Mouse (Mus musculus): ENCODE measurements at regions not wholly inside any gene's neighbourhood (a gene's known extent, or its start where the extent isn't known, plus 50 kb on each side); places are given as distances from the start of the nearest gene placed in this dataset.

- Histone ChIP-seq H3K27ac (no peak overlapping the region), H3K36me3 (no peaks in the 10 kb centered on the region), H3K27me3 (ENCODE audit: insufficient read depth, poor library complexity, severe bottlenecking) (no peaks in the 10 kb centered on the region), H3K4me1 (no peaks in the 10 kb centered on the region), H3K9me3 (no peaks in the 10 kb centered on the region), H3K4me3 (no peak overlapping the region)
- 75% methylated on average over 5 of the region's 5 CpGs for whole genome bisulfite sequencing
- no peak for DNase-seq (ENCODE audit: low spot score)
Measured at GRCm38 (mm10) chr19:16044169-16044568, 59.4 kb upstream of the Cep78 start.

DNA sequence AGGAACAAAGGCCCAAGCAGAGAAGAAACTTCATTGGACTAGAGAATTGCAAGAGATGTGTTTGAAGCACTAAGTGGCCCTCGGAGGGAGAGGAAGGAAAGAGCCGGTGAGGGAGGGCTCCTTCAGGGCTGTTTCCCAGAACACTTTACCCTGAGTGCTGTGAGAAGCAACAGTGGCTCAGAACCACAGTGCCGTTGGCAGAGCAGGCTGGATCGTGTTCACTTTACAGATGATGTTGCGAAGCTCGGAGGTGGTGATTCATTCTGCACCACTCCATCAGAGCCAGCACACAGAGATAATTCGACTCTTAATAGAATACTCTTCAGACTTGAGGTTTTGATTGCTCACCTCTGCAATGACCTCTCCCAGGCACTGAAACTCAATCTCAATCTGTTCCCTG, 58.2 kb upstream of the Cep78 start:
- Histone ChIP-seq H3K4me3 (no peak overlapping the region), H3K27me3 (ENCODE audit: insufficient read depth, poor library complexity, severe bottlenecking) (no peaks in the 10 kb centered on the region), H3K9me3 (no peaks in the 10 kb centered on the region), H3K36me3 (no peaks in the 10 kb centered on the region), H3K4me1 (no peaks in the 10 kb centered on the region), H3K27ac (no peak overlapping the region)
- 85% methylated on average over 7 of the region's 7 CpGs for WGBS
- no peak for DNase-seq (ENCODE audit: low spot score)

DNA sequence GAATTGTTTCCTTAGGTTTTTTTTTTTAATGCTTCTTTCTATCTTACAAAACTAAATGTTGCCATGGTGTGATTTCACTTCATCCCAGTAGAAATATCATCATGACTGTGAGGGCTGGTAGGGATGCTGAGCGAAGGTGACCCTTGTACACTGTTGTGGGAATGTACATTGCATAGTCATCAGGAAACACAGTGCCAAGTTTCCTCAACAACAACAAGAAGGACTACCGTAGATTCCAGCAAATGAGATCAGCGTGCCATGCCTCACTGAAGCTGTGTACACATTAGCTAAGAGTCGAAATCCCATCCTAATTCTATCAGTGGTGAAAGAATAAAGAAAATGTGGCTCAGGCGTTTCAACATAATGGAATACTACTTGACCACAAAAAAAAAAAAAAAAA, 57.1 kb upstream of the Cep78 start:
- Histone ChIP-seq H3K4me1 (no peaks in the 10 kb centered on the region), H3K9me3 (no peaks in the 10 kb centered on the region), H3K36me3 (no peaks in the 10 kb centered on the region), H3K4me3 (no peak overlapping the region), H3K27me3 (ENCODE audit: insufficient read depth, poor library complexity, severe bottlenecking) (no peaks in the 10 kb centered on the region), H3K27ac (no peak overlapping the region)
- WGBS = 81% methylated on average over 5 of the region's 5 CpGs
- no peak for DNase-seq (ENCODE audit: low spot score)

DNA sequence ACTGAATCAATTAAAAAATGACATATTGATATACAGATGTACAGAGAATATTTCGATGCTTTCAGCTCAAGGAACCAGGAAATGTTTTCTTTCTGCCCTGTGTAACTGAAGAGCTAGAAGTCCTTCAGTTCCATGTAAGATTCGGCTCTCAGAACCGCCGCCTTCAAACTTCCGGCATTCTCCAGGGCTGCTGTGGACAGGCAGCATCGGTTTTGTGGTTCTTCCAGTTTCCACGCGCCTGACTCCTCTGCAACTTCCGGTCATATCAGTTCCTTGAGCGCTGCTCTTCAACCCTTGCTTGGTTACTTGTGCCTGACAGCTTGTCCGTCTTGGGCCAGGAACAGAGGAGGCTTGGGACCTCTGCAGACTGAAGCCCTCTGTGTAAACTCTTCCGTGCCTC, 53.0 kb upstream of the Cep78 start:
- Histone ChIP-seq H3K27me3 (ENCODE audit: insufficient read depth, poor library complexity, severe bottlenecking) (no peaks in the 10 kb centered on the region), H3K27ac (no peak overlapping the region), H3K9me3 (no peaks in the 10 kb centered on the region), H3K36me3 (no peaks in the 10 kb centered on the region), H3K4me1 (no peaks in the 10 kb centered on the region), H3K4me3 (no peak overlapping the region)
- no peak for DNase-seq (ENCODE audit: low spot score)
- WGBS = 82% methylated on average over 12 of the region's 12 CpGs

Measured in heart, embryonic 10.5 days (tissue).